Mouse (Mus musculus) CH12F3 (cell line): Measurements from ENCODE around the gene Cd40lg.

Experiments
- in situ Hi-C: fragments of 300-500 bp; cut with MboI; formaldehyde crosslinking; loops from 2 replicates; pipeline ENCODE4 v1.14.3; 2020; ENCODE audit warnings: low sequenced_read_pairs

Gene Cd40lg

DNA sequence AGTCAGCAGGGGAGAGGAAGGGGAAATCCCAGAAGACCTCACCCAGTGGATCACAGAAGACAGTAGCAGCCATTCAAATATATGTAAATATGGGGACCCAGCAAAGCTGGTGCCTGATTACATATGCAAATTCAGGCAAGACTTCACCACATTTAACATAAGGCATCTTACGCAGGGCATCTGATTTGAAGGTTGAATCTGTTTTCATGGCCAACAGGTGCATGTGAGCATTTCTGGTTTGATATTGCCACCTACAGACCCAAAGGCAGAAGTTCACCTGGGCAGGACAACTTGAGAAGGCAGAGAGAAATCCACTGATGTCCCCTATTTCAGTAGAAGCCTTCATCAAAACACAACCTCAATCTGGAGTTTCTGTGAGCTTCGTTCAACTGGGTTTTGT lies 48.8 kb downstream of the Cd40lg start:
- in situ Hi-C loops, result no loop called here

DNA sequence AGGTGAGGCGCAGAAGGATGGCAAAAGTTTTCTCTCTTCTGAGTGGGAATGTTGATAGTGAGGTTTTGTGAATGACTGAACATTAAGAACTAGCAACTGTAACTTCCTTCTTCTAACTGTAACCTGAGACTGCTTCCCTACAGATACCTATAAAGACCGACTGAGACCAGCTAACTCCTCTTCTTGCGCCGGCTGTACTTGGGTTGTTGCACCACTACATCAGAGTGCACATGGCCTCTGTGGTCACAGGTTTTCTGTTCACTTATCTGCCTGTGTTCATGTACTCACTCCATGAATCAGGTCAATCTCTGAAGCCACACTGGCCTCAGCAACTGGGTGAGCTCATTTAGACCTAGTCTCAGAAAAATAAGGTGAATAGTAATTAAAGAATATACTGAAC lies 51.6 kb downstream of the Cd40lg start:
- in situ Hi-C loops, result no loop called here
